In the genomic region with DNA sequence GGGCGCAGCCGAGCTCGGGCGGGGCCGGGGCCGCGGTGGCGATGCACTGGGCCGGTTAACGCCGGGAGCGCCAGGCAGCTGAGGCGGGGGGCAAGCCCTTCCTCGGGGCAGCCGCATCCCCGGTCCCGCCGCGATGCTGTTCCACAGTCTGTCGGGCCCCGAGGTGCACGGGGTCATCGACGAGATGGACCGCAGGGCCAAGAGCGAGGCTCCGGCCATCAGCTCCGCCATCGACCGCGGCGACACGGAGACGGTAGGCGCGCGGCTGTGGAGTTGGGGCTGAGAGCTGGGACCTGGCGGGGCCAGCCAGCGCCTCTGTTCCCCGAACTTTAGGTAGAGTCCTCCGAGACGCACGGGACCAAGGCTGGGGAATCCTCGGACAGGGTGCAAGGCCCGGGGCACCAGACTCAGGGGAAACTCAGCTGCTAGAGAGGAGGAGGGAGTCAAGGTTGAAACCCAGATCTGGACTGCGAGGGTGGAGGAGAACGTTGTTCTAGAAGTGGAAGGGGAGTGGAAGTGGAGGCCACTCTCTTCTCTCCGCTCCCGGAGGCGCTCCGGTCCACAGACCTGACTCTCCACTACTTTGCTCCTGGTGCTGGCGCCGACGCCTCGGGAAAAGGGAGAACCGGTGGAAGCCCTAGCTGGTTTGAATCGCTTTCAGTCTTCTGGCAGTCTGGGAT, we compare ENCODE assay signal across 9 mouse cellular contexts. TPM values are rescaled to one million over a fixed set of nuclear protein-coding genes. Genes with fewer than 3 reads are reported as not detected.
DNase-seq lines count a peak whose midpoint lies in the region; ATAC-seq lines count a peak whose summit lies in the region.
"Had no signal": no experiment of that assay in that cellular context is flagged by ENCODE, and none has a peak within 500 bp of the region (broad histone marks: within the 10 kb centered on the region; RNA-seq: fewer than 3 reads in every experiment).

No protein-coding gene starts in this region.

- H3K27me3 ChIP-seq in limb, embryonic 11.5 days (ENCODE audit: control insufficient read depth, insufficient read depth, low read length) = peaks cover 43% of the 10 kb centered on the region

- H3K4me1 ChIP-seq in limb, embryonic 11.5 days (ENCODE audit: control insufficient read depth, insufficient read depth, low read length) = peaks cover 37% of the 10 kb centered on the region

- peak overlapping the region; percentile 88 for H3K27ac ChIP-seq in limb, embryonic 11.5 days (replicated peaks; ENCODE audit: low read depth, low read length)

- no peaks in the 10 kb centered on the region for H3K9me3 ChIP-seq in limb, embryonic 11.5 days (ENCODE audit: control insufficient read depth, low read length)

- peak overlapping the region; percentile 89 for H3K4me2 ChIP-seq in limb, embryonic 11.5 days (ENCODE audit: low read depth, severe bottlenecking)

- H3K4me3 ChIP-seq in limb, embryonic 11.5 days (ENCODE audit: low read depth, low read length) = peak overlapping the region; percentile 63

- peak overlapping the region; percentile 86 for H3K9ac ChIP-seq in limb, embryonic 11.5 days (ENCODE audit: low read length)

- no peaks in the 10 kb centered on the region for H3K36me3 ChIP-seq in limb, embryonic 11.5 days (ENCODE audit: control insufficient read depth, insufficient read depth, low read length)

- ATAC-seq in limb, embryonic 11.5 days (ENCODE audit: insufficient number of reproducible peaks, low FRiP score, low TSS enrichment, low read depth) = no peak; the same call in 1 of the 2 replicates

- WGBS in limb, embryonic 11.5 days = under 1% methylated on average over 57 of the region's 57 CpGs

- peak; percentile 17 for DNase-seq in adrenal gland, postnatal 14 days
- DNase-seq in adrenal gland, adult 8-10 months = no peak
- DNase-seq in thymus, postnatal 14 days = peak; percentile 15
- no peak for DNase-seq in thymus, adult 18-20 months
- DNase-seq in limb, embryonic 11.5 days (ENCODE audit: low spot score) = peak; percentile 67
- peak; percentile 56 for DNase-seq in retina, embryonic 14.5 days (ENCODE audit: low spot score)
- no peak for DNase-seq in right cerebral cortex, adult 2 months (ENCODE audit: low spot score in 2 of 2)
- DNase-seq in spleen, postnatal 36 days (ENCODE audit: low spot score in 2 of 2) = no peak

RNA-seq across cellular contexts. Expression of a gene that starts 12.7 kb away (rescaled TPM):
- total RNA-seq in adrenal gland, postnatal 14 days (2021) = 0.41 and 1.0 TPM in 2 replicates
- total RNA-seq in adrenal gland, adult 8-10 months (2022) = not detected
- 29.0 and 31.2 TPM in 2 replicates for polyA plus RNA-seq in limb, embryonic 11.5 days (2014; fragmentation: Nextera tagmentation; extraction: Ambion mirVana)
- total RNA-seq: common myeloid progenitor, adult 5-6 weeks had no signal

Comparison
In these comparisons a context has a peak if more than half of its experiments do, and no peak if none do; other contexts are left out.
1. DNase-seq: peak in adrenal gland, postnatal 14 days (single experiment), thymus, postnatal 14 days (single experiment), limb, embryonic 11.5 days (single experiment) and retina, embryonic 14.5 days (single experiment); none in adrenal gland, adult 8-10 months (single experiment), thymus, adult 18-20 months (0 of 2), right cerebral cortex, adult 2 months (0 of 2) and spleen, postnatal 36 days (0 of 2).